Mouse (Mus musculus) CH12.LX (cell line): Measurements from ENCODE around the gene Ric8b. TPM values are rescaled to one million over a fixed set of nuclear protein-coding genes. Genes with fewer than 3 reads are reported as not detected.

Experiments
- DNase-seq: peaks from one replicate; pipeline ENCODE4 v3.0.0-alpha.2; 2013; ENCODE audit errors: extremely low read depth
- H3K27ac ChIP-seq: 2 replicates; pipeline ENCODE4 v1.5.1; 2012; ENCODE audit warnings: low read depth, mild to moderate bottlenecking, control low read depth, moderate library complexity; ENCODE audit not compliant: insufficient read depth
- H3K27me3 ChIP-seq: replicated peaks from 2 replicates; pipeline ENCODE3; 2012; ENCODE audit warnings: inconsistent platforms
- H3K36me3 ChIP-seq, 2 experiments: replicated peaks in 1 of 2; 2 replicates each; pipeline versions ENCODE3 to v1.6.1; 2012; ENCODE audit warnings: inconsistent platforms in 1 of 2, low read length in 1 of 2, mild to moderate bottlenecking in 1 of 2, mixed read lengths in 1 of 2, moderate library complexity in 1 of 2; ENCODE audit not compliant: control insufficient read depth in 1 of 2, insufficient read depth in 1 of 2
- H3K4me1 ChIP-seq, 2 experiments: 2 replicates each; pipeline ENCODE4 v1.6.1; 2012; ENCODE audit warnings: inconsistent platforms in 1 of 2, moderate library complexity in 1 of 2; ENCODE audit not compliant: insufficient read depth in 2 of 2, control insufficient read depth in 1 of 2
- H3K4me2 ChIP-seq: 2 replicates; pipeline ENCODE4 v1.6.1; 2012; ENCODE audit warnings: low read depth, mild to moderate bottlenecking, control low read depth; ENCODE audit not compliant: poor library complexity, insufficient read depth, severe bottlenecking
- H3K4me3 ChIP-seq, 3 experiments: fragments of 150-350 bp in 1 of 3; sonication (generic) in 1 of 3; replicated peaks in 1 of 3; 2 replicates each; pipeline versions ENCODE3 to v1.5.1; 2011 to 2012; ENCODE audit warnings: low read depth in 2 of 3, low read length in 2 of 3, mild to moderate bottlenecking in 2 of 3, moderate library complexity in 2 of 3, control low read depth in 1 of 3, improper control_type of control experiment in 1 of 3, inconsistent platforms in 1 of 3, mixed read lengths in 1 of 3; ENCODE audit not compliant: poor library complexity in 1 of 3
- H3K79me2 ChIP-seq: replicated peaks from 2 replicates; pipeline ENCODE4 v1.6.1; 2012; ENCODE audit warnings: mild to moderate bottlenecking, moderate library complexity; ENCODE audit not compliant: control insufficient read depth, poor library complexity, insufficient read depth, severe bottlenecking; ENCODE audit errors: extremely low read depth
- H3K9ac ChIP-seq: 2 replicates; pipeline ENCODE4 v1.6.1; 2012; ENCODE audit warnings: low read depth, mild to moderate bottlenecking, control low read depth, moderate library complexity; ENCODE audit not compliant: insufficient read depth
- H3K9me3 ChIP-seq: replicated peaks from 2 replicates; pipeline ENCODE3; 2012; ENCODE audit warnings: low read length, inconsistent platforms, mixed read lengths
- BHLHE40 ChIP-seq: IDR thresholded peaks from 2 replicates; pipeline ENCODE4 v1.6.1; 2011; ENCODE audit warnings: mild to moderate bottlenecking, low read depth, low read length, improper control_type of control experiment
- CTCF ChIP-seq, 2 experiments: IDR thresholded peaks in 1 of 2; conservative IDR thresholded peaks in 1 of 2; 2 replicates each; pipeline ENCODE4 v1.5.1; 2011 to 2012; ENCODE audit warnings: low read depth in 2 of 2, low read length in 2 of 2, improper control_type of control experiment in 1 of 2, inconsistent platforms in 1 of 2, mild to moderate bottlenecking in 1 of 2, moderate library complexity in 1 of 2
- E2F4 ChIP-seq: IDR thresholded peaks from 2 replicates; pipeline ENCODE4 v1.6.1; 2011; ENCODE audit warnings: low read depth, low read length, improper control_type of control experiment; ENCODE audit not compliant: insufficient replicate concordance
- EP300 ChIP-seq: IDR thresholded peaks from 2 replicates; pipeline ENCODE4 v1.6.1; 2011; ENCODE audit warnings: low read length, improper control_type of control experiment
- ETS1 ChIP-seq: conservative IDR thresholded peaks from 2 replicates; pipeline ENCODE4 v1.6.1; 2012; ENCODE audit warnings: low read depth, mild to moderate bottlenecking, inconsistent platforms, low read length, improper control_type of control experiment, moderate library complexity
- HCFC1 ChIP-seq: IDR thresholded peaks from 2 replicates; pipeline ENCODE4 v1.6.1; 2012; ENCODE audit warnings: low read depth, mild to moderate bottlenecking, inconsistent platforms, low read length, improper control_type of control experiment
- IRF4 ChIP-seq: IDR thresholded peaks from 2 replicates; pipeline ENCODE4 v1.6.1; 2014; ENCODE audit warnings: low read depth, mild to moderate bottlenecking, inconsistent platforms, low read length, improper control_type of control experiment
- JUN ChIP-seq: IDR thresholded peaks from 2 replicates; pipeline ENCODE4 v1.6.1; 2011; ENCODE audit warnings: low read depth, mild to moderate bottlenecking, low read length, improper control_type of control experiment, moderate library complexity; ENCODE audit not compliant: insufficient read depth
- JUND ChIP-seq: conservative IDR thresholded peaks from 2 replicates; pipeline ENCODE4 v1.6.1; 2011; ENCODE audit warnings: low read depth, low read length, improper control_type of control experiment
- MEF2A ChIP-seq: IDR thresholded peaks from 2 replicates; pipeline ENCODE4 v1.6.1; 2014; ENCODE audit warnings: low read depth, mild to moderate bottlenecking, inconsistent platforms, low read length, improper control_type of control experiment, borderline replicate concordance
- MXI1 ChIP-seq: IDR thresholded peaks from 2 replicates; pipeline ENCODE4 v1.6.1; 2011; ENCODE audit warnings: mild to moderate bottlenecking, low read depth, low read length, improper control_type of control experiment
- MYC ChIP-seq: IDR thresholded peaks from 2 replicates; pipeline ENCODE4 v1.6.1; 2011; ENCODE audit warnings: low read depth, mild to moderate bottlenecking, improper control_type of control experiment, low read length
- NRF1 ChIP-seq: IDR thresholded peaks from 2 replicates; pipeline ENCODE4 v1.6.1; 2014; ENCODE audit warnings: low read depth, mild to moderate bottlenecking, inconsistent platforms, low read length, improper control_type of control experiment, moderate library complexity
- PAX5 ChIP-seq: IDR thresholded peaks from 2 replicates; pipeline ENCODE4 v1.6.1; 2012; ENCODE audit warnings: low read length, inconsistent platforms, mixed read lengths
- POLR2AphosphoS2 ChIP-seq: IDR thresholded peaks from 2 replicates; pipeline ENCODE4 v1.6.1; 2011; ENCODE audit warnings: low read depth, low read length, improper control_type of control experiment
- RCOR1 ChIP-seq: conservative IDR thresholded peaks from 2 replicates; pipeline ENCODE4 v1.6.1; 2012; ENCODE audit warnings: low read depth, mild to moderate bottlenecking, inconsistent platforms, low read length, improper control_type of control experiment
- SMC3 ChIP-seq: IDR thresholded peaks from 2 replicates; pipeline ENCODE4 v1.6.1; 2011; ENCODE audit warnings: low read depth, low read length, improper control_type of control experiment
- TCF12 ChIP-seq: IDR thresholded peaks from 2 replicates; pipeline ENCODE4 v1.6.1; 2014; ENCODE audit warnings: low read depth, mild to moderate bottlenecking, inconsistent platforms, low read length, improper control_type of control experiment
- USF1 ChIP-seq: IDR thresholded peaks from 2 replicates; pipeline ENCODE4 v1.6.1; 2014; ENCODE audit warnings: low read depth, mild to moderate bottlenecking, inconsistent platforms, low read length, improper control_type of control experiment
- ZC3H11A ChIP-seq: IDR thresholded peaks from 2 replicates; pipeline ENCODE4 v1.6.1; 2012; ENCODE audit warnings: low read depth, mild to moderate bottlenecking, inconsistent platforms, low read length, improper control_type of control experiment
- ZNF384 ChIP-seq: IDR thresholded peaks from 2 replicates; pipeline ENCODE4 v1.6.1; 2012; ENCODE audit warnings: low read depth, low read length, improper control_type of control experiment, inconsistent platforms
- dilution Hi-C: fragments of 300-500 bp; cut with MboI; formaldehyde crosslinking; loops from 2 replicates; pipeline ENCODE4 v1.14.3; 2020; ENCODE audit warnings: low sequenced_read_pairs; ENCODE audit not compliant: extremely low pct_unique_long_range_greater_than_20kb, extremely low pct_ligation_motif_present
- in situ Hi-C: fragments of 300-500 bp; cut with MboI; formaldehyde crosslinking; loops from 3 replicates; pipeline ENCODE4 v1.14.3; 2019; ENCODE audit warnings: low sequenced_read_pairs, low pct_ligation_motif_present, low pct_unique_long_range_greater_than_20kb, mixed read lengths
- polyA plus RNA-seq: library from polyadenylated mRNA; unstranded; fragments of >175 nt; gene quantifications from 2 replicates; pipeline ENCODE4 v1.2.1, GENCODE M21; 2012; ENCODE audit warnings: low read depth; ENCODE audit not compliant: insufficient read length
- total RNA-seq, 2 experiments: library from RNA; depleted of rRNA; stranded (reverse); fragments of 300-350 nt in 1 of 2; fragments of >200 nt in 1 of 2; gene quantifications; 2 replicates each; pipeline ENCODE4 v1.2.3; 2012 to 2014

The Ric8b gene
- total and polyA plus RNA-seq, 3 experiments: 4.8 to 9.4 (median 6.3) TPM

DNA sequence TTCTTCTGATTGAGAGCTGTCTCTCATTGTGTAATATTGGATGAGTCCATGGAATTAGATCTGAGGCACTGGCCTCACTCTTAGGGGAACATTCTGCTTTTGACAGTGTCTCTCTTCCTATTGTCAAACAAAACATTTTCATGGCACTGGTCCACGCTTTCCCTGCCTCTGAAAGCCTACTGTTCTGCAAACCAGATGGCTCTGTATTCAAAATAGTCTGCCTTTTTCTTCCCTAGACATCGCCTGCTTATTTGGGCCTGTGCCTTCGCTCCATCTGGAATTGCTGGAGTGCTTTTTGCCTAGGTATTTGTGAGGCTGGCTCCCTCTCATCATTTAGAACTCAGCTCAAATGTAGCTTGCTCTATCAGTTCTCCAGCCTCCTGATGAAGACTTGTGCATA, 46.3 kb downstream of the Ric8b start:
- H3K9ac ChIP-seq: no peak overlapping the region
- H3K9me3 ChIP-seq: no peaks in the 10 kb centered on the region
- peaks cover 9 to 77% of the 10 kb centered on the region in 2 experiments for H3K36me3 ChIP-seq
- in situ Hi-C loops: no loop called here
- no peak overlapping the region for H3K27ac ChIP-seq
- H3K4me3 ChIP-seq: no peak overlapping the region
- no peak overlapping the region for H3K4me2 ChIP-seq
- H3K27me3 ChIP-seq: no peaks in the 10 kb centered on the region
- TF ChIP-seq PAX5: no peak
- TF ChIP-seq JUND: no peak
- TF ChIP-seq E2F4: no peak
- no peak for TF ChIP-seq ZNF384
- no peak for TF ChIP-seq TCF12
- no peak for TF ChIP-seq MXI1
- TF ChIP-seq ETS1: no peak
- TF ChIP-seq CTCF (conservative IDR thresholded peaks at IDR 0.05 in 1 of 2, IDR thresholded peaks at IDR 0.05 in 1 of 2; ENCODE audit: low read depth in 2 of 2, low read length in 2 of 2): no peak
- DNase-seq: no peak
- dilution Hi-C loops: no loop called here
- no peaks in the 10 kb centered on the region for H3K79me2 ChIP-seq
- H3K4me1 ChIP-seq: no peaks in the 10 kb centered on the region

GRCm38 (mm10) chr10:84966542-84966941, 49.1 kb downstream of the Ric8b start:
- no peak overlapping the region for H3K4me3 ChIP-seq
- H3K36me3 ChIP-seq: peaks cover 19 to 83% of the 10 kb centered on the region in 2 experiments
- no peaks in the 10 kb centered on the region for H3K4me1 ChIP-seq
- H3K27ac ChIP-seq: no peak overlapping the region
- TF ChIP-seq TCF12 (no peak), HCFC1 (no peak), CTCF (conservative IDR thresholded peaks at IDR 0.05 in 1 of 2, IDR thresholded peaks at IDR 0.05 in 1 of 2; ENCODE audit: low read depth in 2 of 2, low read length in 2 of 2) (no peak), USF1 (no peak), IRF4 (no peak), SMC3 (no peak), RCOR1 (no peak), MEF2A (no peak), JUND (no peak), MXI1 (no peak)
- no peak overlapping the region for H3K9ac ChIP-seq
- no peak overlapping the region for H3K4me2 ChIP-seq
- H3K9me3 ChIP-seq: no peaks in the 10 kb centered on the region
- in situ Hi-C loops (no loop called here), dilution Hi-C loops (no loop called here)
- no peaks in the 10 kb centered on the region for H3K27me3 ChIP-seq
- H3K79me2 ChIP-seq: no peaks in the 10 kb centered on the region
- DNase-seq: no peak

- H3K4me1 ChIP-seq: no peaks in the 10 kb centered on the region
- H3K27ac ChIP-seq: no peak overlapping the region
- no peak overlapping the region for H3K9ac ChIP-seq
- dilution Hi-C loops (no loop called here), in situ Hi-C loops (no loop called here)
- H3K36me3 ChIP-seq: peaks cover 20 to 85% of the 10 kb centered on the region in 2 experiments
- H3K9me3 ChIP-seq: no peaks in the 10 kb centered on the region
- H3K79me2 ChIP-seq: no peaks in the 10 kb centered on the region
- no peaks in the 10 kb centered on the region for H3K27me3 ChIP-seq
- H3K4me3 ChIP-seq: no peak overlapping the region
- DNase-seq: no peak
- no peak overlapping the region for H3K4me2 ChIP-seq
- no peak for TF ChIP-seq BHLHE40
- TF ChIP-seq SMC3: no peak
- no peak for TF ChIP-seq JUN
- no peak for TF ChIP-seq MYC
- no peak for TF ChIP-seq NRF1
- TF ChIP-seq E2F4: no peak
- no peak for TF ChIP-seq ZC3H11A
- TF ChIP-seq EP300: no peak
- no peak for TF ChIP-seq MXI1
- no peak for TF ChIP-seq TCF12
- TF ChIP-seq POLR2AphosphoS2: no peak
Measured at GRCm38 (mm10) chr10:84967645-84968044, 50.2 kb downstream of the Ric8b start.
